Mouse (Mus musculus): ENCODE results near the gene Rab31. TPM values are rescaled to one million over a fixed set of nuclear protein-coding genes. Genes with fewer than 3 reads are reported as not detected.

Gene Rab31
- polyA plus RNA-seq, 1 experiment from 2014 or later: 31.0 TPM

- Histone ChIP-seq H3K4me1 (ENCODE audit: control insufficient read depth in 2 of 2, insufficient read depth in 2 of 2, low read length in 2 of 2) (peaks cover 4 to 8% of the 10 kb centered on the region in 2 experiments; a peak in 2 of 4 replicates), H3K9ac (ENCODE audit: low read length) (no peak overlapping the region), H3K36me3 (ENCODE audit: control insufficient read depth, insufficient read depth, low read length) (no peaks in the 10 kb centered on the region), H3K4me2 (ENCODE audit: low read length) (no peak overlapping the region), H3K9me3 (ENCODE audit: control insufficient read depth, low read length) (no peaks in the 10 kb centered on the region), H3K27me3 (ENCODE audit: control insufficient read depth, insufficient read depth, low read length) (no peaks in the 10 kb centered on the region), H3K27ac (replicated peaks in 1 of 2; ENCODE audit: control insufficient read depth in 1 of 2, insufficient read depth in 1 of 2, low read depth in 2 of 2, low read length in 2 of 2) (no peak overlapping the region), H3K4me3 (ENCODE audit: control insufficient read depth in 1 of 2, insufficient read depth in 1 of 2, low read depth in 1 of 2, low read length in 2 of 2) (no peak overlapping the region)
- 6% methylated on average over 1 of the region's 1 CpGs for WGBS
- ATAC-seq (ENCODE audit: insufficient number of reproducible peaks, insufficient read depth, low FRiP score, low read depth): no peak
Observed at GRCm38 (mm10) chr17:65674710-65675171, 97.8 kb downstream of the Rab31 start.

- no peak overlapping the region for H3K4me3 ChIP-seq (ENCODE audit: control insufficient read depth in 1 of 2, insufficient read depth in 1 of 2, low read depth in 1 of 2, low read length in 2 of 2)
- no peak overlapping the region for H3K27ac ChIP-seq (replicated peaks in 1 of 2; ENCODE audit: control insufficient read depth in 1 of 2, insufficient read depth in 1 of 2, low read depth in 2 of 2, low read length in 2 of 2)
- no peaks in the 10 kb centered on the region for H3K9me3 ChIP-seq (ENCODE audit: control insufficient read depth, low read length)
- ATAC-seq (ENCODE audit: insufficient number of reproducible peaks, insufficient read depth, low FRiP score, low read depth): no peak
- no peak overlapping the region for H3K4me2 ChIP-seq (ENCODE audit: low read length)
- WGBS: 90% methylated on average over 7 of the region's 7 CpGs
- H3K36me3 ChIP-seq (ENCODE audit: control insufficient read depth, insufficient read depth, low read length): no peaks in the 10 kb centered on the region
- peaks cover 4 to 8% of the 10 kb centered on the region in 2 experiments; a peak in 2 of 4 replicates for H3K4me1 ChIP-seq (ENCODE audit: control insufficient read depth in 2 of 2, insufficient read depth in 2 of 2, low read length in 2 of 2)
- no peak overlapping the region for H3K9ac ChIP-seq (ENCODE audit: low read length)
- no peaks in the 10 kb centered on the region for H3K27me3 ChIP-seq (ENCODE audit: control insufficient read depth, insufficient read depth, low read length)
Observed at GRCm38 (mm10) chr17:65672926-65673325, 99.6 kb downstream of the Rab31 start.

DNA sequence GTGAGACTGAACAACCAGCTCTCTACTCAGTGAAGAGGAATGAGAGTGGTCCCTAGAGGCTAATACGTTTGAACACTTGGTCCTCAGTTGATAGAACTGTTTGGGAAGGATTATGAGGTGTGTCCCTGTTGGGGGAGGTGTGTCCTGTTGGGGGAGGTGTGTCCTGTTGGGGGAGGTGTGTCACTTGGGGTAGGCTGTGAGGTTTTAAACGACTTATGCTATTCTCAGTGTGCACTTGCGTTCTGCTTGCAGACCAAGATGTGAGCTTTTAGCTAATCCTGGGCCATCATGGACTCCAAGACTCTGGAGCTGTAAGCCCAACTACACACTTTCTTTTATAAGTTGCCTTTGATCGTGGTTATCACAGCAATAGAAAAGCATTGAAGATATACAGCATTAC is 103.5 kb downstream of the Rab31 start:
- H3K27me3 ChIP-seq (ENCODE audit: control insufficient read depth, insufficient read depth, low read length): no peaks in the 10 kb centered on the region
- H3K4me2 ChIP-seq (ENCODE audit: low read length): no peak overlapping the region
- no peak for ATAC-seq (ENCODE audit: insufficient number of reproducible peaks, insufficient read depth, low FRiP score, low read depth)
- WGBS: 85% methylated on average over 4 of the region's 4 CpGs
- no peaks in the 10 kb centered on the region for H3K9me3 ChIP-seq (ENCODE audit: control insufficient read depth, low read length)
- no peak overlapping the region for H3K27ac ChIP-seq (replicated peaks in 1 of 2; ENCODE audit: control insufficient read depth in 1 of 2, insufficient read depth in 1 of 2, low read depth in 2 of 2, low read length in 2 of 2)
- no peak overlapping the region for H3K4me3 ChIP-seq (ENCODE audit: control insufficient read depth in 1 of 2, insufficient read depth in 1 of 2, low read depth in 1 of 2, low read length in 2 of 2)
- H3K4me1 ChIP-seq (ENCODE audit: control insufficient read depth in 2 of 2, insufficient read depth in 2 of 2, low read length in 2 of 2): peaks cover 4 to 10% of the 10 kb centered on the region in 2 experiments; a peak in 2 of 4 replicates
- H3K9ac ChIP-seq (ENCODE audit: low read length): no peak overlapping the region
- no peaks in the 10 kb centered on the region for H3K36me3 ChIP-seq (ENCODE audit: control insufficient read depth, insufficient read depth, low read length)

DNA sequence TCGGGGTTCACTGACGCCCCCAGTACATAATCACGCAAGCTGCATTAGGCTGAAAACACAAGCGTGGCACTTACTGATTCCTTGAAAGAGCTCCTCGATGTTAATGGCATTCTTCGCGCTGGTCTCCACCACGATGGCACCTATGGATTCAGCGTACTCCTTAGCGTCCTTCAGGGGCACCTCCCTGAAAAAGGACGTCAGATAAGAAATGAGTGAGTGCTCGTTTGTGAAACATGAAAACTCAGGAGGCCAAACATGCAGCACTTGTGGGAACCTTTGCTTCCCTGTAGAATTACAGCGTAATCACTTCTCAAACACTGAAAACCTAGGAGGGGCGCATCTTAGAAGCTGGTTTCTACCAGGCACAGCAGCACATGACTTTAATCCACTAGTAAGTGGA is 104.8 kb downstream of the Rab31 start:
- ATAC-seq (ENCODE audit: insufficient number of reproducible peaks, insufficient read depth, low FRiP score, low read depth): no peak
- H3K27ac ChIP-seq (replicated peaks in 1 of 2; ENCODE audit: control insufficient read depth in 1 of 2, insufficient read depth in 1 of 2, low read depth in 2 of 2, low read length in 2 of 2): no peak overlapping the region
- no peaks in the 10 kb centered on the region for H3K9me3 ChIP-seq (ENCODE audit: control insufficient read depth, low read length)
- no peaks in the 10 kb centered on the region for H3K27me3 ChIP-seq (ENCODE audit: control insufficient read depth, insufficient read depth, low read length)
- peaks cover 4 to 10% of the 10 kb centered on the region in 2 experiments; a peak in 2 of 4 replicates for H3K4me1 ChIP-seq (ENCODE audit: control insufficient read depth in 2 of 2, insufficient read depth in 2 of 2, low read length in 2 of 2)
- no peak overlapping the region for H3K9ac ChIP-seq (ENCODE audit: low read length)
- H3K4me2 ChIP-seq (ENCODE audit: low read length): no peak overlapping the region
- no peaks in the 10 kb centered on the region for H3K36me3 ChIP-seq (ENCODE audit: control insufficient read depth, insufficient read depth, low read length)
- WGBS: 82% methylated on average over 14 of the region's 14 CpGs
- no peak overlapping the region for H3K4me3 ChIP-seq (ENCODE audit: control insufficient read depth in 1 of 2, insufficient read depth in 1 of 2, low read depth in 1 of 2, low read length in 2 of 2)

DNA sequence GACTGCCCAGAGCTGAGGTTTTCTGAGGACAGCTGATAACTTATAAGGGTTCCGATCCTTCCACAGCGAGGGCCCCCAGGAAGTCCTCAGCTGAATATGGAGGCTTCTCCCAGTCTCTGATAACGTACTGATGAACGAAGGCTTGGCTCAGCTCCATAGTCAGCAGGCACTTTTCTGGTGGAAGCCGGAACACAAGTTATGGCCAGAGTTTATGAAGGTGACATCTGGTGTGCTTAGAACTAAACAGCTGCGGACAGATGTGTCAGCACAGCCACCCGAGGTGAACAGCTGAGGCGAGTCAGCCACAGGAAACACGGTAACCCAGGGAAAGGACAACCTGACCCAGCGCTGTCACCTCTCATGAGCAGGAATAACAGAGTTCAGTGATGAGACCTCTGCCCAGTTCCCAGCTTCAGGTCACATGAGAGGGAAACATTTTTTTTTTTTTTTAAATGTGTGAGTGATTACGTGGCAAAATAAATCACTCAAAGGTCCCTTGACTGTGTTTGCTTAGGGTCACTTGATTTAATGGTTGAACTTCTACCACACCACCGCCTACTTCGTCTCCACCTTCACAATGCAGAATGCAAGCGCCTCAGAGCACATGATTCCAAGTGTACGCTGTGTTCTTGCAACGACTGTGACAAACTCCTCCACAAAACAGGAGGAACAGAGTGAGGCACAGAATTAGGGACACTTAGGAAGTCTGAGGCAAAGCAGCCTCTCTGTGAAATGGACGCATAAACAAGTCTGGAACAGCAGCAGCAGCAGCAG is 106.0 kb downstream of the Rab31 start:
- Histone ChIP-seq H3K9ac (ENCODE audit: low read length) (no peak overlapping the region), H3K4me1 (ENCODE audit: control insufficient read depth in 2 of 2, insufficient read depth in 2 of 2, low read length in 2 of 2) (peaks cover 4 to 10% of the 10 kb centered on the region in 2 experiments; a peak in 2 of 4 replicates), H3K36me3 (ENCODE audit: control insufficient read depth, insufficient read depth, low read length) (no peaks in the 10 kb centered on the region), H3K9me3 (ENCODE audit: control insufficient read depth, low read length) (no peaks in the 10 kb centered on the region), H3K4me3 (ENCODE audit: control insufficient read depth in 1 of 2, insufficient read depth in 1 of 2, low read depth in 1 of 2, low read length in 2 of 2) (no peak overlapping the region), H3K27ac (replicated peaks in 1 of 2; ENCODE audit: control insufficient read depth in 1 of 2, insufficient read depth in 1 of 2, low read depth in 2 of 2, low read length in 2 of 2) (no peak overlapping the region), H3K4me2 (ENCODE audit: low read length) (peak overlapping the region; percentile 18; the same call in 1 of the 2 replicates), H3K27me3 (ENCODE audit: control insufficient read depth, insufficient read depth, low read length) (no peaks in the 10 kb centered on the region)
- ATAC-seq (ENCODE audit: insufficient number of reproducible peaks, insufficient read depth, low FRiP score, low read depth): no peak; the same call in 1 of the 2 replicates
- WGBS: 56% methylated on average over 17 of the region's 17 CpGs

DNA sequence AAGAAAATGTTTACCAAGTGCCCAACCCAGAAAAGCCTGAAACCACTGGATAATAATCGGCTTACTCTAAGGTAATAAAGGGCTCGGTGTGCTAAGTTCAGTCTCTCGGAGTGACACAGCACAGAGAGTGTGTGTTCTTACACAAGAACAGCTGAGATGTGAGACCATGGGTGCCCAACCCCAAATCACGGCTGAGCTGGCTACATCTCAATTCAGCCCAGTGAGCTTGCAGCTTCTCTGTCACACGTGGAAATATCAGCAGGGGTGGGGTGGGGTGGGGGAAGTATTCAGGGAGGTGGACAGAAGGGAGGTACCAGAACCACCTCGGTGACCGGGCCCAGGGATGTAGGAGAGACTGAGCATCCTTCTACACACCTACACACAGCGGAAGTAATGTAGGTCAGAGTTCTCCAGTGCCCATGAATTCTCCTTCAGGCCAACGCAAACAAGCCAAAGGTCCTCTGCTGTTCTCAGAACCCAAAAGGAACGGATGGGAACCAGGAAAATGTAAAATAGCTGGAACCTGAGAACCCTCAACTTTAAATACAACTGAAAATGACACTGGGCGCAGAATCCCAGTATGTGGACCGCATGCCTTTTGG is 106.7 kb downstream of the Rab31 start:
- Histone ChIP-seq H3K36me3 (ENCODE audit: control insufficient read depth, insufficient read depth, low read length) (no peaks in the 10 kb centered on the region), H3K4me3 (ENCODE audit: control insufficient read depth in 1 of 2, insufficient read depth in 1 of 2, low read depth in 1 of 2, low read length in 2 of 2) (no peak overlapping the region), H3K27me3 (ENCODE audit: control insufficient read depth, insufficient read depth, low read length) (no peaks in the 10 kb centered on the region), H3K4me2 (ENCODE audit: low read length) (peak overlapping the region; percentile 18; the same call in 1 of the 2 replicates), H3K9me3 (ENCODE audit: control insufficient read depth, low read length) (no peaks in the 10 kb centered on the region), H3K9ac (ENCODE audit: low read length) (no peak overlapping the region), H3K27ac (replicated peaks in 1 of 2; ENCODE audit: control insufficient read depth in 1 of 2, insufficient read depth in 1 of 2, low read depth in 2 of 2, low read length in 2 of 2) (no peak overlapping the region), H3K4me1 (ENCODE audit: control insufficient read depth in 2 of 2, insufficient read depth in 2 of 2, low read length in 2 of 2) (peaks cover 4 to 10% of the 10 kb centered on the region in 2 experiments; a peak in 2 of 4 replicates)
- WGBS: 83% methylated on average over 12 of the region's 12 CpGs
- no peak for ATAC-seq (ENCODE audit: insufficient number of reproducible peaks, insufficient read depth, low FRiP score, low read depth)

GRCm38 (mm10) chr17:65663329-65664078 is 109.0 kb downstream of the Rab31 start:
- no peak overlapping the region for H3K9ac ChIP-seq (ENCODE audit: low read length)
- H3K27ac ChIP-seq (replicated peaks in 1 of 2; ENCODE audit: control insufficient read depth in 1 of 2, insufficient read depth in 1 of 2, low read depth in 2 of 2, low read length in 2 of 2): no peak overlapping the region
- no peak overlapping the region for H3K4me2 ChIP-seq (ENCODE audit: low read length)
- no peak for ATAC-seq (ENCODE audit: insufficient number of reproducible peaks, insufficient read depth, low FRiP score, low read depth)
- H3K36me3 ChIP-seq (ENCODE audit: control insufficient read depth, insufficient read depth, low read length): no peaks in the 10 kb centered on the region
- no peaks in the 10 kb centered on the region for H3K9me3 ChIP-seq (ENCODE audit: control insufficient read depth, low read length)
- H3K4me3 ChIP-seq (ENCODE audit: control insufficient read depth in 1 of 2, insufficient read depth in 1 of 2, low read depth in 1 of 2, low read length in 2 of 2): no peak overlapping the region
- no peaks in the 10 kb centered on the region for H3K27me3 ChIP-seq (ENCODE audit: control insufficient read depth, insufficient read depth, low read length)
- 78% methylated on average over 14 of the region's 14 CpGs for WGBS
- peaks cover 4 to 10% of the 10 kb centered on the region in 2 experiments; a peak in 2 of 4 replicates for H3K4me1 ChIP-seq (ENCODE audit: control insufficient read depth in 2 of 2, insufficient read depth in 2 of 2, low read length in 2 of 2)

Data from heart, embryonic 14.5 days (tissue).